Mouse (Mus musculus) megakaryocyte, embryonic 14.5 days (primary cell): Measurements from ENCODE around the gene Tpra1.

Experiments
- FLI1 ChIP-seq: IDR thresholded peaks from 2 replicates; pipeline ENCODE4 v1.6.1; 2012; ENCODE audit warnings: low read length, inconsistent platforms, mixed read lengths
- GATA1 ChIP-seq: IDR thresholded peaks from 3 replicates; pipeline ENCODE4 v1.6.1; 2012; ENCODE audit warnings: mixed read lengths, low read length, inconsistent platforms, borderline replicate concordance

GRCm38 (mm10) chr6:88940090-88940916, 38.3 kb downstream of the Tpra1 start:
- TF ChIP-seq GATA1 (no peak), FLI1 (no peak)
